Mouse (Mus musculus) CH12.LX (cell line): ENCODE results near the gene Cdh5.

Experiments
- NRF1 ChIP-seq: IDR thresholded peaks from 2 replicates; pipeline ENCODE4 v1.6.1; 2014; ENCODE audit warnings: low read depth, mild to moderate bottlenecking, inconsistent platforms, low read length, improper control_type of control experiment, moderate library complexity
- SMC3 ChIP-seq: IDR thresholded peaks from 2 replicates; pipeline ENCODE4 v1.6.1; 2011; ENCODE audit warnings: low read depth, low read length, improper control_type of control experiment

- no peak for TF ChIP-seq NRF1
- TF ChIP-seq SMC3: no peak
Observed at GRCm38 (mm10) chr8:104096644-104097043, 4.8 kb upstream of the Cdh5 start.
